25 mouse cellular contexts compared by ENCODE assay signal in genomic region chr19:29963598-29964092, GRCm38 (mm10). TPM values are rescaled to one million over a fixed set of nuclear protein-coding genes. Genes with fewer than 3 reads are reported as not detected.
"Had no signal": no experiment of that assay in that cellular context is flagged by ENCODE, and none has a peak within 500 bp of the region (broad histone marks: within the 10 kb centered on the region; RNA-seq: fewer than 3 reads in every experiment).

No protein-coding gene starts in this region.

- H3K9ac ChIP-seq: liver, embryonic 13.5 days; liver, embryonic 15.5 days; liver, postnatal 0 days; lung, embryonic 15.5 days; midbrain, embryonic 13.5 days; neural tube, embryonic 13.5 days; neural tube, embryonic 15.5 days; stomach, embryonic 15.5 days had no signal

- ATAC-seq: liver, postnatal 0 days; midbrain, embryonic 13.5 days; midbrain, embryonic 16.5 days had no signal

- DNase-seq: liver; liver, embryonic 13.5 days; liver, postnatal 0 days; lung, postnatal 10 days; retina, postnatal 1 day; right cerebral cortex, adult 18-20 months; right cerebral cortex, postnatal 25 days; thymus, adult 2 months; thymus, postnatal 25 days; thymus, postnatal 4 days had no signal

- H3K9me3 ChIP-seq: liver, embryonic 15.5 days; lung, embryonic 15.5 days; neural tube, embryonic 15.5 days; stomach, embryonic 15.5 days had no signal

- H3K27me3 ChIP-seq: liver, embryonic 13.5 days; liver, embryonic 15.5 days; lung, embryonic 15.5 days; midbrain, embryonic 13.5 days; neural tube, embryonic 13.5 days; neural tube, embryonic 15.5 days; stomach, embryonic 15.5 days had no signal

- H3K36me3 ChIP-seq: liver, embryonic 13.5 days; liver, embryonic 15.5 days; lung, embryonic 15.5 days; midbrain, embryonic 13.5 days; neural tube, embryonic 13.5 days; neural tube, embryonic 15.5 days; stomach, embryonic 15.5 days had no signal

- H3K27ac ChIP-seq: liver, embryonic 13.5 days; liver, embryonic 15.5 days; lung, embryonic 15.5 days; macrophage; midbrain, embryonic 13.5 days; neural tube, embryonic 13.5 days; neural tube, embryonic 15.5 days; stomach, embryonic 15.5 days had no signal

- H3K4me3 ChIP-seq: liver, embryonic 13.5 days; liver, embryonic 15.5 days; lung, embryonic 15.5 days; megakaryocyte, embryonic 14.5 days; midbrain, embryonic 13.5 days; myocyte; neural tube, embryonic 13.5 days; neural tube, embryonic 15.5 days; stomach, embryonic 15.5 days had no signal

- H3K4me1 ChIP-seq: liver, embryonic 13.5 days; liver, embryonic 15.5 days; lung, embryonic 15.5 days; midbrain, embryonic 13.5 days; neural tube, embryonic 13.5 days; neural tube, embryonic 15.5 days; stomach, embryonic 15.5 days had no signal

- H3K4me2 ChIP-seq: liver, embryonic 11.5 days; liver, embryonic 13.5 days; liver, embryonic 15.5 days; lung, embryonic 15.5 days; midbrain, embryonic 11.5 days; midbrain, embryonic 13.5 days; neural tube, embryonic 13.5 days; neural tube, embryonic 15.5 days; stomach, embryonic 15.5 days had no signal

RNA-seq across cellular contexts. Expression of gene Il33, which starts 38.7 kb away (rescaled TPM):
- polyA plus RNA-seq: macrophage had no signal

RNA-seq across cellular contexts. Expression of gene Trpd52l3, which starts 39.9 kb away (rescaled TPM):
- polyA plus RNA-seq: liver, embryonic 11.5 days; liver, embryonic 13.5 days; liver, embryonic 15.5 days; liver, postnatal 0 days; lung, embryonic 15.5 days; macrophage; midbrain, embryonic 11.5 days; midbrain, embryonic 13.5 days; midbrain, embryonic 16.5 days; myocyte; neural tube, embryonic 11.5 days; neural tube, embryonic 13.5 days; neural tube, embryonic 15.5 days; spleen, adult 2 months; stomach, embryonic 15.5 days; urinary bladder, adult 2 months had no signal
